In genomic region chr5:141691482-141691975, GRCm38 (mm10) we compare ENCODE assay signal across 9 mouse cellular contexts.
DNase-seq lines count a peak whose midpoint lies in the region; ATAC-seq and TF ChIP-seq lines count a peak whose summit lies in the region.
"Had no signal": no experiment of that assay in that cellular context is flagged by ENCODE, and none has a peak within 500 bp of the region (broad histone marks: within the 10 kb centered on the region; RNA-seq: fewer than 3 reads in every experiment).

No protein-coding gene starts in this region.

- H3K4me3 ChIP-seq in neural tube, embryonic 15.5 days (replicated peaks), result no peak overlapping the region
- H3K4me3 ChIP-seq in kidney, adult 2 months (ENCODE audit: insufficient read depth, low read depth, low read length), result no peak overlapping the region
- H3K4me3 ChIP-seq: erythroblast, embryonic 14.5 days had no signal

- TF ChIP-seq POLR2A in kidney, adult 2 months (IDR thresholded peaks at IDR 0.05; ENCODE audit: low read depth, low read length), result no peak

- no peaks in the 10 kb centered on the region for H3K27me3 ChIP-seq in neural tube, embryonic 15.5 days (replicated peaks)
- H3K27me3 ChIP-seq in kidney, adult 2 months (replicated peaks; ENCODE audit: control insufficient read depth, insufficient read depth, low read length), result no peaks in the 10 kb centered on the region

- H3K9me3 ChIP-seq in neural tube, embryonic 15.5 days (replicated peaks), result no peaks in the 10 kb centered on the region

- no peak for DNase-seq in neural tube, embryonic 10.5 days (ENCODE audit: extremely low spot score, low spot score)
- DNase-seq in gastrocnemius, adult 18-20 months (ENCODE audit: low spot score), result peak; percentile 86
- peak; percentile 82 for DNase-seq in kidney, adult 2 months
- DNase-seq in ovary, postnatal 14 days (ENCODE audit: low spot score), result peak; percentile 67
- no peak for DNase-seq in frontal cortex, postnatal 25 days (ENCODE audit: low spot score in 2 of 2)

- H3K27ac ChIP-seq in neural tube, embryonic 15.5 days (replicated peaks), result 0 out of 2 replicates have a peak overlapping the region, but pooled peaks have one; percentile 9
- no peak overlapping the region for H3K27ac ChIP-seq in kidney, adult 2 months (ENCODE audit: insufficient read depth, low read depth, low read length)

- no peaks in the 10 kb centered on the region for H3K36me3 ChIP-seq in neural tube, embryonic 15.5 days
- H3K36me3 ChIP-seq in kidney, adult 2 months (ENCODE audit: control insufficient read depth, insufficient read depth, low read length), result no peaks in the 10 kb centered on the region

- H3K4me2 ChIP-seq in neural tube, embryonic 15.5 days, result no peak overlapping the region

- H3K4me1 ChIP-seq in neural tube, embryonic 15.5 days, result peaks cover 11% of the 10 kb centered on the region; the same call in 1 of the 2 replicates
- no peaks in the 10 kb centered on the region for H3K4me1 ChIP-seq in kidney, adult 2 months (ENCODE audit: control insufficient read depth, insufficient read depth, low read length)

- no peak for ATAC-seq in neural tube, embryonic 15.5 days (ENCODE audit: low FRiP score)
- ATAC-seq in erythroblast, adult 5-6 weeks (replicated peaks; ENCODE audit: low FRiP score, poor library complexity, severe bottlenecking), result no peak
- ATAC-seq in megakaryocyte progenitor cell, adult 5-6 weeks (replicated peaks; ENCODE audit: poor library complexity), result no peak

- no peak overlapping the region for H3K9ac ChIP-seq in neural tube, embryonic 15.5 days (replicated peaks)

- TF ChIP-seq CTCF in kidney, adult 2 months (conservative IDR thresholded peaks at IDR 0.05; ENCODE audit: insufficient read depth, insufficient read length, low read depth, low read length), result no peak

- WGBS in neural tube, embryonic 15.5 days, result 60% methylated on average over 7 of the region's 7 CpGs
- WGBS in kidney, adult 2 months, result 48% methylated on average over 7 of the region's 7 CpGs

Comparison
In these comparisons a context has a peak if more than half of its experiments do, and no peak if none do; other contexts are left out.
1. DNase-seq: peak in gastrocnemius, adult 18-20 months (single experiment), kidney, adult 2 months (single experiment) and ovary, postnatal 14 days (single experiment); none in neural tube, embryonic 10.5 days (single experiment) and frontal cortex, postnatal 25 days (0 of 2).